Mouse (Mus musculus): ENCODE results near the gene Cand1. TPM values are rescaled to one million over a fixed set of nuclear protein-coding genes. Genes with fewer than 3 reads are reported as not detected.

The Cand1 gene
- total RNA-seq, 2 experiments from 2014 or later = 24.9 to 29.8 TPM

- intact Hi-C loops (cut with DNase I; ENCODE audit: low total_unique reads) = no loop called here
Observed at GRCm38 (mm10) chr10:119218274-119219080, 21.4 kb downstream of the Cand1 start.

GRCm38 (mm10) chr10:119212443-119212842, 27.4 kb downstream of the Cand1 start:
- intact Hi-C loops (cut with DNase I; ENCODE audit: low total_unique reads) = no loop called here

More at GRCm38 (mm10) chr10:119218274-119219080, 21.4 kb downstream of the Cand1 start:
- DNase-seq = no peak

DNA sequence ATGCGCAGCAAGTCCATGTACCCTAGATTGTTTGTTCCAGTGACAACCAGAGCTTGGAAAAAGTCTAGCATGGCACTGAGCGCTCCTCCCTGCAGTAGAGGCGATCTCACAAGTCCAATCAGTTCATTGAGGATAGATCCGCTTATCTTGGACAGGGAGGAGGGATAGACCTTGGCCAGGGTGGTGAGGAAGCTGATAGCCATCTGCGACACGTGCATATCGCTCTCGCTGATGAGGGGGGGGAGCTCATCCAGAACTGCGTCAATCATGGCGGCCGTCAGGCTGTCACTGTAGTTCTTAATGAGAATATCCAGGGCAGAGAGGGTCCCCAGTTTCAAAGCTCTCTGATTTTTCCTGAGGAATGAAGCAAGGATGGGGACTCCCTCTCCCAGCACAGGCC, 28.6 kb downstream of the Cand1 start:
- intact Hi-C loops (cut with DNase I; ENCODE audit: low total_unique reads) = no loop called here
- no peak for DNase-seq

More at GRCm38 (mm10) chr10:119212443-119212842, 27.4 kb downstream of the Cand1 start:
- no peak for DNase-seq

GRCm38 (mm10) chr10:119206309-119206932, 33.4 kb downstream of the Cand1 start:
- intact Hi-C loops (cut with DNase I; ENCODE audit: low total_unique reads) = no loop called here
- no peak for DNase-seq

- no peak for DNase-seq
- intact Hi-C loops (cut with DNase I; ENCODE audit: low total_unique reads) = no loop called here
Observed at GRCm38 (mm10) chr10:119205229-119205628, 34.6 kb downstream of the Cand1 start.

GRCm38 (mm10) chr10:119204334-119204946, 35.4 kb downstream of the Cand1 start:
- no peak for DNase-seq
- intact Hi-C loops (cut with DNase I; ENCODE audit: low total_unique reads) = no loop called here

GRCm38 (mm10) chr10:119199864-119200263, 40.0 kb downstream of the Cand1 start:
- DNase-seq = no peak
- intact Hi-C loops (cut with DNase I; ENCODE audit: low total_unique reads) = no loop called here

DNA sequence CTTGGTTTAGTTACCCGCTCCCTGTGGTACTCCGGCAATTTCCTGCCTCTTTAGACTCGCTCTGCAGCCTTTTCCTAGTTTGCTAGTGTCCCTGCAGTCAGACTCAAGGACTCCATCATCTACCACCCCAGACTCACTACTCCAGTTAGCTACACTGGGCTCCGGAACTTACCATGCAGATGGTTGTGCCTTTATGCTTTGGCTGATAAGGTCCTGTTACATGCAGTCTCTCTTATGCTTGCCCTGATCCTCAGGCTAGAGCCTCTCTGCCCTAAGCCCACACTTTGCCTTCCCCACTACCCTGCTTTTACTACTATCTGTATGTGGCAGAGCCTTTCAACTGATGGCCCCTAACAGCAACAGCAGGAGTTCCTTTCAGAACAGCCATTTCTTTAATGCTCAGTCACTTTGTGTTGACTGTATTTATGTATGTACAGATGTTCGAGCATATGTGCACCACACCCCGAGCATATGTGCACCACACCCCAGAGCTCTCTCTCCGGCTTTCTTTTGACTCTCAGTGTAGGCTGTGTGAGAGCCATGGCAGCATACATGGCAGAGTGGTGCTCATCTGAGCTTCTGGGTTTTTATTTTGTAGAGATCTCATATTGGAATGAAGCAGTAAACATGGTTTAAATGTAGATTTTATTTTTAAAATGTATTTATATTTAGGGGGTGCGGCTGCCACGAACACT, 41.5 kb downstream of the Cand1 start:
- intact Hi-C loops (cut with DNase I; ENCODE audit: low total_unique reads) = no loop called here
- no peak for DNase-seq

DNA sequence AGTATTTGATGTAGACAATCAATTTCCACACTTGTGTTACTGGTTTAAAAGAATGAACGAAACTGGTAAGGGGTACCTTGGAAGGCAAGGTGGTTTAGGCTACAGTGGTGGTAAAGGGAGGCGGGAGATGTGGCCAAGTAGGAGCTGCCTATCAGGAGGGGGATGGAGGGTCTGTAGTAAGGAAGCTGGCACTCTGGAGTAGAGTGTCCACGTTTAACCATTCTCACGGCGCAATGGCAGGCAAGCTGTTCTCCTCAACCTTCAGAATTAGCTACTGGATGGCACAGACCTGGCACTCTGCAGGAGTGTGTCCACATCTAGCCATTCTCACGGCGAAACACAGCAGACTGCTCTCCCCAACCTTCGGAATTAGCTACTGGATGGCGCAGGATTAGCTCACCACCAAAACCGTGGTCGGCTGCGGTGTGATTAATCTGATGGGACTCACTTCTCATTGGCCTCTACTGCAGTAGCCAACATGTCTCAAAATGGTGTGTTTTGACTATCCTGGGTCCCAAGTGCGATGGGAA, 42.2 kb downstream of the Cand1 start:
- DNase-seq = no peak

DNA sequence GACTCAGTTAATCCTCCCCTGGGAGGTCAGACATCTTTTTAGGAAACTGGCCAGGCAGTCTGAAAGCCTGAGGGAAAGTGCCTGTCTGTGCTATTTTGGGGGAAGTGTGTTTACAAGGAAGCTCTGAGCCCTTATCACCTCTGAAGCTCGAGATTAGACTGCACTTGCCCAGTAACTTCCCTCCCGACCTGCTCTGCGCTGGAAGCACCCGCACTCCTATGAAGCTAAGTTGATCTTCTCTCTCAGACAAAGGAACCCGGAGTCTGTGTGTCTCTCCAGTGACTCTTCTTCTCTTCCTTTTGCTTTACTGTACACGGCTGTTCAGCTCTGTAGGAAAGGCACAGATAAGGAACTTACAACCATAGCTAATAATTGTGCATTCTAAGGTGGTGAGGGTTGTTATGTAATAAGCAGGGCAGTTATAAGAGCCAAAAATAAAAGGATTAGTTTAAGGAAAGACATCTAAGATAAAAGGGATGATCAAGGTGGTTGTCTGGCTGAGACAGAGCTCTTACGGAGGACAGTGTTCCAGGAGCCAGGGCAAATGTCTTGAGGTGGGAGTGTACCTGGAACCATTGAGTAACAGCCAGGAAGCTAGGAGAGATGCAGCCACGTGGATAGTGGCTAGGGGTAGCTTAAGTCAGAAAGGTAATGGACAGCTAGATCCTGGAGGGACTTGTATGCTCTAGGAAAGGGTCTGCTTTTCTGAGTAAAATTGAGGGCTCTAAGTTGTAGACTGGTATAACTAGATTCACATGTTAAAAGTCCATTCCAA, 47.1 kb downstream of the Cand1 start:
- DNase-seq = no peak
- intact Hi-C loops (cut with DNase I; ENCODE audit: low total_unique reads) = no loop called here

More for the DNA sequence above, 42.2 kb downstream of the Cand1 start:
- intact Hi-C loops (cut with DNase I; ENCODE audit: low total_unique reads) = no loop called here

DNA sequence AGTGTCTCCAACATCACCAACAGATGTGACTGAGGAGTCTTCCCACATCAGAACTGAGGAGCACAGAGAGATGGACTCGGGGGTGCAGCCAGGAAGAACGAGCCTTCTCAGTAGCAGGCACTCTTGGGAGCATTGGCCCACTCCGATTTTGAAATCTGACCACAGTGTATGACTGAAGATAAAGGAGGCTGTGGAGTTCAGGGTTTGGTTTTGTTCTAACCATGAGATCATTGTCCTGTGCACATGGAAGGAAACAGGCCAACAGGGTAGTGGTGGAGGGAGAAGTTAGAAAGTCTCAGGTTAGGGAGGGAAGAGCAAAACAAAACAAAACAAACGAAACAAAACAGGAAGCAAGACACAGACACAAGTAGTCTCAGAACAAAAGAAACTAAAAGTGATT, 52.1 kb downstream of the Cand1 start:
- intact Hi-C loops (cut with DNase I; ENCODE audit: low total_unique reads) = no loop called here
- DNase-seq = no peak

DNA sequence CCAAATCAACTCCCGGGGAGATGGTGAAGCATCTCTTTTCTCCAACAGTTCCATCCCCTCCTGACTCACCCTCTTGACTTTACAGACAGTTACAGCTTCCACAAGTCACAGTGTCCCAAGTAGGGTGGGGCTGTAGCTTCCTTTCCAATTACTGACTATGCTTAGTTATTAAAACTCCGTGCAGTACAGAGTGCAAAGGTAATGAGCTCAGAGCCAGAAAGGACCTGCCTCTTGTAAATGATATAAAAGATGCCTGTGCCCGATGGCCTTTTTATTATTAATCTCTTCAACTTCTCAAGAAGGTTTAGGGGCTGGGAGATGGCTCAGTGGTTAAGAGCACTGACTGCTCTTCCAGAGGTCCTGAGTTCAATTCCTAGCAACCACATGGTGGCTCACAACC, 70.2 kb downstream of the Cand1 start:
- intact Hi-C loops (cut with DNase I; ENCODE audit: low total_unique reads) = no loop called here
- DNase-seq = no peak

- intact Hi-C loops (cut with DNase I; ENCODE audit: low total_unique reads) = no loop called here
- no peak for DNase-seq
Observed at GRCm38 (mm10) chr10:119169237-119169636, 70.6 kb downstream of the Cand1 start.

- no peak for DNase-seq
- intact Hi-C loops (cut with DNase I; ENCODE audit: low total_unique reads) = no loop called here
Observed at GRCm38 (mm10) chr10:119168791-119169190, 71.1 kb downstream of the Cand1 start.

DNA sequence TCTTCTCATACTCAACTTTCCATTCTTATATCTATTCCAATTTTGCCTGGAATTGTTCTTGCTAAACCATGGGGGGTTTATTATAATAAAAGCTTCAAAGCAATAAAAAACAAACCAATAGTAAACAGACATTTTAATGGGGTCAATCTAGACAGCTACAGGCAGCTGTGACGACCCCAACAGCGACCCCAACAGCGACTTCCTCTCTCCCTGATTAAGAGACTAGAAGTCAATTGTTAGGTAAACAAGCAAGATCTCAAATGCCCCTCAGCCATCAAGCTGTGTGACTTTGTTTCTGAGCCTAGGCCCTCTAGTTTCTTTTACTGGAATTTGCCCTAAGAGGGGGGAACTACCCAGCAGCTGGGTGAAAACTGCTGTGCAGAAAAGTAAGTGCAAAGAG, 72.0 kb downstream of the Cand1 start:
- intact Hi-C loops (cut with DNase I; ENCODE audit: low total_unique reads) = no loop called here

GRCm38 (mm10) chr10:119165051-119165450, 74.8 kb downstream of the Cand1 start:
- intact Hi-C loops (cut with DNase I; ENCODE audit: low total_unique reads) = no loop called here

More for the DNA sequence above, 72.0 kb downstream of the Cand1 start:
- no peak for DNase-seq

GRCm38 (mm10) chr10:119161820-119162382, 78.0 kb downstream of the Cand1 start:
- intact Hi-C loops (cut with DNase I; ENCODE audit: low total_unique reads) = no loop called here
- DNase-seq = no peak

More at GRCm38 (mm10) chr10:119165051-119165450, 74.8 kb downstream of the Cand1 start:
- DNase-seq = no peak

GRCm38 (mm10) chr10:119160161-119160560, 79.7 kb downstream of the Cand1 start:
- DNase-seq = no peak
- intact Hi-C loops (cut with DNase I; ENCODE audit: low total_unique reads) = no loop called here

DNA sequence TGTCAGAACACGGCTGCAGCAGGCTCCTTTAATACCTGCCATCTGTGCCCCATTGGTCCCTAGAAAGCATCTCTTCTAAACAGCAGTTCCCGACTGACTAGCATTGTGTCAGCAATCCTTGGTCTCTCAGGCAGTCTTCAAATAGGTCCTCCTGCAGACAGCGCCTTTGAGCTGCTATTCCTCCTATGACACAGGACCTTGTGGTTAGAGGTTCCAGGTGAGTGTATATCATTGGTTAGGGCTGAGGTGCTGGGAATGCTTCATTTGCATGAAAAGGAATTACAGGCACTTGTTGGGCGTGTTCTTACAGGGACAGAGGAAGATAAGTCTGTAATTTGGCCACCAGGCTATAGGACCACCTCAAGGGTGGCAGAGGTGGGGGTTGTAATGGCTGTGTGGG, 90.6 kb downstream of the Cand1 start:
- intact Hi-C loops (cut with DNase I; ENCODE audit: low total_unique reads) = no loop called here
- no peak for DNase-seq
